ENCODE assay signal across 29 mouse cellular contexts in genomic region chr13:72409238-72409965, GRCm38 (mm10).
DNase-seq lines count a peak whose midpoint lies in the region; ATAC-seq and TF ChIP-seq lines count a peak whose summit lies in the region.
"Had no signal": no experiment of that assay in that cellular context is flagged by ENCODE, and none has a peak within 500 bp of the region (broad histone marks: within the 10 kb centered on the region; RNA-seq: fewer than 3 reads in every experiment).

No protein-coding gene starts in this region.

- H3K4me2 ChIP-seq in hindbrain, embryonic 13.5 days = no peak overlapping the region
- no peak overlapping the region for H3K4me2 ChIP-seq in hindbrain, embryonic 11.5 days (replicated peaks; ENCODE audit: low read depth, low read length)
- H3K4me2 ChIP-seq in midbrain, postnatal 0 days (ENCODE audit: low read depth, low read length, poor library complexity, severe bottlenecking) = no peak overlapping the region
- H3K4me2 ChIP-seq in midbrain, embryonic 16.5 days (ENCODE audit: low read length) = no peak overlapping the region
- H3K4me2 ChIP-seq in hindbrain, embryonic 16.5 days (ENCODE audit: low read length) = no peak overlapping the region
- H3K4me2 ChIP-seq: embryonic facial prominence, embryonic 13.5 days; forebrain, embryonic 12.5 days; heart, embryonic 13.5 days; liver, embryonic 15.5 days; lung, embryonic 15.5 days had no signal

- DNase-seq in hindbrain, embryonic 11.5 days (ENCODE audit: low spot score) = no peak
- DNase-seq in midbrain, postnatal 0 days (ENCODE audit: low spot score) = peak; percentile 44
- no peak for DNase-seq in layer of hippocampus, adult 18-20 months (ENCODE audit: low spot score in 2 of 2)
- DNase-seq in adrenal gland, adult 2 months = no peak
- DNase-seq: B cell, adult 2 months; cerebellum, adult 18-20 months; cerebellum, postnatal 25 days; gastrocnemius, postnatal 10 days; heart, adult 18-20 months; heart, postnatal 14 days; kidney, adult 11 months; liver; lung, postnatal 36 days; thymus, postnatal 14 days had no signal

- peaks cover 9% of the 10 kb centered on the region; the same call in 1 of the 2 replicates for H3K27me3 ChIP-seq in hindbrain, embryonic 13.5 days
- H3K27me3 ChIP-seq in hindbrain, embryonic 11.5 days (ENCODE audit: control insufficient read depth, insufficient read depth, low read length) = no peaks in the 10 kb centered on the region
- no peaks in the 10 kb centered on the region for H3K27me3 ChIP-seq in midbrain, postnatal 0 days (ENCODE audit: insufficient read depth, low read length)
- H3K27me3 ChIP-seq in midbrain, embryonic 16.5 days (ENCODE audit: control insufficient read depth, insufficient read depth, low read depth, low read length) = no peaks in the 10 kb centered on the region
- no peaks in the 10 kb centered on the region; the same call in 1 of the 2 replicates for H3K27me3 ChIP-seq in hindbrain, embryonic 16.5 days (replicated peaks; ENCODE audit: control insufficient read depth, insufficient read depth, low read length)
- H3K27me3 ChIP-seq: CH12.LX; embryonic facial prominence, embryonic 13.5 days; liver, embryonic 15.5 days; lung, embryonic 15.5 days; Patski had no signal

- ATAC-seq in hindbrain, embryonic 13.5 days (ENCODE audit: low FRiP score) = peak; percentile 87
- ATAC-seq in hindbrain, embryonic 11.5 days (ENCODE audit: low FRiP score) = no peak
- no peak for ATAC-seq in midbrain, postnatal 0 days (ENCODE audit: low FRiP score)
- ATAC-seq in midbrain, embryonic 16.5 days = no peak
- peak; percentile 76; the same call in 1 of the 2 replicates for ATAC-seq in hindbrain, embryonic 16.5 days
- ATAC-seq: Patski had no signal

- no peak overlapping the region for H3K9ac ChIP-seq in hindbrain, embryonic 13.5 days
- H3K9ac ChIP-seq in hindbrain, embryonic 11.5 days (ENCODE audit: low read depth, low read length) = no peak overlapping the region
- H3K9ac ChIP-seq in midbrain, postnatal 0 days (replicated peaks; ENCODE audit: low read length, poor library complexity, severe bottlenecking) = no peak overlapping the region
- no peak overlapping the region for H3K9ac ChIP-seq in midbrain, embryonic 16.5 days (ENCODE audit: low read depth, low read length)
- no peak overlapping the region for H3K9ac ChIP-seq in hindbrain, embryonic 16.5 days (ENCODE audit: low read depth, low read length)
- H3K9ac ChIP-seq: embryonic facial prominence, embryonic 13.5 days; forebrain, embryonic 12.5 days; heart, embryonic 13.5 days; liver, embryonic 15.5 days; lung, embryonic 15.5 days had no signal

- 49% methylated on average over 11 of the region's 11 CpGs for WGBS in hindbrain, embryonic 13.5 days
- 82% methylated on average over 11 of the region's 11 CpGs for WGBS in hindbrain, embryonic 11.5 days
- WGBS in midbrain, postnatal 0 days = 49% methylated on average over 11 of the region's 11 CpGs
- WGBS in midbrain, embryonic 16.5 days = 50% methylated on average over 11 of the region's 11 CpGs
- 46% methylated on average over 11 of the region's 11 CpGs for WGBS in hindbrain, embryonic 16.5 days

- no peak overlapping the region for H3K4me3 ChIP-seq in hindbrain, embryonic 13.5 days
- no peak overlapping the region for H3K4me3 ChIP-seq in hindbrain, embryonic 11.5 days (ENCODE audit: low read depth, low read length)
- no peak overlapping the region for H3K4me3 ChIP-seq in midbrain, postnatal 0 days (ENCODE audit: low read depth, low read length)
- H3K4me3 ChIP-seq in midbrain, embryonic 16.5 days (ENCODE audit: low read depth, low read length) = no peak overlapping the region
- no peak overlapping the region for H3K4me3 ChIP-seq in hindbrain, embryonic 16.5 days (ENCODE audit: low read length)
- H3K4me3 ChIP-seq: embryonic facial prominence, embryonic 13.5 days; erythroblast, embryonic 14.5 days; forebrain, embryonic 12.5 days; heart, embryonic 13.5 days; left cerebral cortex, adult 2 months; limb, embryonic 10.5 days; liver, embryonic 15.5 days; lung, embryonic 15.5 days had no signal

- H3K4me1 ChIP-seq in hindbrain, embryonic 13.5 days (replicated peaks) = peaks cover 13% of the 10 kb centered on the region
- no peaks in the 10 kb centered on the region for H3K4me1 ChIP-seq in hindbrain, embryonic 11.5 days (replicated peaks; ENCODE audit: control insufficient read depth, insufficient read depth, low read length)
- H3K4me1 ChIP-seq in midbrain, postnatal 0 days (ENCODE audit: insufficient read depth, low read length) = no peaks in the 10 kb centered on the region
- no peaks in the 10 kb centered on the region for H3K4me1 ChIP-seq in midbrain, embryonic 16.5 days (ENCODE audit: control insufficient read depth, insufficient read depth, low read length)
- H3K4me1 ChIP-seq in hindbrain, embryonic 16.5 days (ENCODE audit: control insufficient read depth, insufficient read depth, low read depth, low read length) = no peaks in the 10 kb centered on the region; the same call in 1 of the 2 replicates
- H3K4me1 ChIP-seq: embryonic facial prominence, embryonic 13.5 days; forebrain, embryonic 12.5 days; heart, embryonic 13.5 days; limb, embryonic 10.5 days; liver, embryonic 15.5 days; lung, embryonic 15.5 days had no signal

- no peak overlapping the region for H3K27ac ChIP-seq in hindbrain, embryonic 13.5 days
- no peak overlapping the region for H3K27ac ChIP-seq in hindbrain, embryonic 11.5 days (ENCODE audit: low read depth, low read length)
- H3K27ac ChIP-seq in midbrain, postnatal 0 days (ENCODE audit: low read depth, low read length) = no peak overlapping the region
- H3K27ac ChIP-seq in midbrain, embryonic 16.5 days (ENCODE audit: low read length) = no peak overlapping the region
- H3K27ac ChIP-seq in hindbrain, embryonic 16.5 days (ENCODE audit: low read depth, low read length) = no peak overlapping the region
- H3K27ac ChIP-seq: embryonic facial prominence, embryonic 13.5 days; forebrain, embryonic 12.5 days; heart, embryonic 13.5 days; kidney, postnatal 0 days; left cerebral cortex, adult 2 months; limb, embryonic 10.5 days; liver, embryonic 15.5 days; lung, embryonic 15.5 days had no signal

- no peak for TF ChIP-seq CTCF in midbrain, postnatal 0 days (IDR thresholded peaks at IDR 0.05)

- H3K36me3 ChIP-seq in hindbrain, embryonic 13.5 days = no peaks in the 10 kb centered on the region
- no peaks in the 10 kb centered on the region for H3K36me3 ChIP-seq in hindbrain, embryonic 11.5 days (ENCODE audit: control insufficient read depth, insufficient read depth, low read length)
- H3K36me3 ChIP-seq in midbrain, postnatal 0 days (ENCODE audit: insufficient read depth, low read length) = no peaks in the 10 kb centered on the region
- no peaks in the 10 kb centered on the region for H3K36me3 ChIP-seq in midbrain, embryonic 16.5 days (ENCODE audit: control insufficient read depth, insufficient read depth, low read length)
- H3K36me3 ChIP-seq in hindbrain, embryonic 16.5 days (ENCODE audit: control insufficient read depth, insufficient read depth, low read length) = no peaks in the 10 kb centered on the region
- H3K36me3 ChIP-seq: embryonic facial prominence, embryonic 13.5 days; forebrain, embryonic 12.5 days; G1E; heart, embryonic 13.5 days; limb, embryonic 10.5 days; liver, embryonic 15.5 days; lung, embryonic 15.5 days had no signal

- H3K9me3 ChIP-seq in hindbrain, embryonic 13.5 days = no peaks in the 10 kb centered on the region
- H3K9me3 ChIP-seq in hindbrain, embryonic 11.5 days (ENCODE audit: control insufficient read depth, low read length) = no peaks in the 10 kb centered on the region
- no peaks in the 10 kb centered on the region for H3K9me3 ChIP-seq in midbrain, postnatal 0 days (ENCODE audit: low read length)
- H3K9me3 ChIP-seq in midbrain, embryonic 16.5 days (replicated peaks; ENCODE audit: control insufficient read depth, low read length, poor library complexity, severe bottlenecking) = no peaks in the 10 kb centered on the region
- H3K9me3 ChIP-seq in hindbrain, embryonic 16.5 days (ENCODE audit: control insufficient read depth, low read length) = no peaks in the 10 kb centered on the region
- H3K9me3 ChIP-seq: embryonic facial prominence, embryonic 13.5 days; forebrain, embryonic 12.5 days; heart, embryonic 13.5 days; limb, embryonic 10.5 days; liver, embryonic 15.5 days; lung, embryonic 15.5 days had no signal

Comparison
In these comparisons a context has a peak if more than half of its experiments do, and no peak if none do; other contexts are left out.
1. ATAC-seq: peak in hindbrain, embryonic 13.5 days (single experiment) and hindbrain, embryonic 16.5 days (single experiment); none in hindbrain, embryonic 11.5 days (single experiment), midbrain, postnatal 0 days (single experiment) and midbrain, embryonic 16.5 days (single experiment).